Mouse (Mus musculus): ENCODE data around the gene Gm21860. TPM values are rescaled to one million over a fixed set of nuclear protein-coding genes. Genes with fewer than 3 reads are reported as not detected.
"Not testable (repeated sequence)": the region's sequence is repeated elsewhere in the genome, so short reads cannot be mapped to it uniquely, and the experiment has no call there.

Gm21860 gene
- polyA plus RNA-seq, 1 experiment from 2014 or later, result not detected

- not testable (repeated sequence) for H3K9ac ChIP-seq (ENCODE audit: low read depth, low read length); H3K27me3 ChIP-seq (ENCODE audit: control insufficient read depth, insufficient read depth, low read length); H3K4me1 ChIP-seq (ENCODE audit: control insufficient read depth, insufficient read depth, low read length); H3K4me2 ChIP-seq; H3K4me3 ChIP-seq (ENCODE audit: low read depth, low read length); H3K27ac ChIP-seq (ENCODE audit: low read depth, low read length)
- peaks cover 46% of the 10 kb centered on the region for H3K36me3 ChIP-seq (ENCODE audit: control insufficient read depth, insufficient read depth, low read length)
- WGBS (ENCODE audit: insufficient replicate concordance), result 77% methylated on average over 38 of the region's 38 CpGs
- peak; percentile 59 for ATAC-seq (replicated peaks; ENCODE audit: insufficient number of reproducible peaks, low FRiP score, low TSS enrichment)
- peaks cover 50% of the 10 kb centered on the region for H3K9me3 ChIP-seq (replicated peaks; ENCODE audit: control insufficient read depth, low read length)
These were observed 13.6 kb downstream of the Gm21860 start for GRCm38 (mm10) chrY:90741006-90741405.

DNA sequence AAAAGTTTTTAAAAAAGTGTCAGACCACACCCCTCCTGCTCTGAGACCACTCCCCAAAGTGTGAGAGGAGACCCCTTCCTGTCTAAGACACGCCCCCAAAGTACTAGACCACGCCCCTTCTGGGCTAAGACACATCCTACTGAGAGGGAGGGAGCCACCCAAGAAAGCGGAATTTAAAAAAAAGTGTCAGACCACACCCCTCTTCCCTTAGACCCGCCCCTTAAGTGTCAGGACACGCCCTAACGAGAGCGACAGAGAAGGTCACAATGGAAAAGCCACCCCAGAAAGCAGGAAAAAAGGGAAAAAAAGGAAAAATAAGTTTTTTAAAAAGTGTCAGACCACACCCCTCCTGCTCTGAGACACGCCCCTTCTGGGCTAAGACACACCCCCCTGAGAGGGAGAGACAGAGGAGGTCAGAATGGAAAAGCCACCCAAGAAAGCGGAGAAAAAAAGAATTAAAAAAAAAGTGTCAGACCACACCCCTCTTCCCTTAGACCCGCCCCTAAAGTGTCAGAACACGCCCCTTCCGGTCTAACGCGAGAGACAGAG is 14.5 kb downstream of the Gm21860 start:
- Histone ChIP-seq H3K9ac (ENCODE audit: low read depth, low read length) (no peak overlapping the region), H3K9me3 (replicated peaks; ENCODE audit: control insufficient read depth, low read length) (peaks cover 48% of the 10 kb centered on the region), H3K27me3 (ENCODE audit: control insufficient read depth, insufficient read depth, low read length) (no peaks in the 10 kb centered on the region), H3K36me3 (ENCODE audit: control insufficient read depth, insufficient read depth, low read length) (peaks cover 41% of the 10 kb centered on the region), H3K4me1 (ENCODE audit: control insufficient read depth, insufficient read depth, low read length) (no peaks in the 10 kb centered on the region), H3K4me3 (ENCODE audit: low read depth, low read length) (no peak overlapping the region), H3K27ac (ENCODE audit: low read depth, low read length) (no peak overlapping the region), H3K4me2 (no peak overlapping the region)
- WGBS (ENCODE audit: insufficient replicate concordance), result 43% methylated on average over 14 of the region's 14 CpGs
- ATAC-seq (replicated peaks; ENCODE audit: insufficient number of reproducible peaks, low FRiP score, low TSS enrichment), result peak; percentile 15

DNA sequence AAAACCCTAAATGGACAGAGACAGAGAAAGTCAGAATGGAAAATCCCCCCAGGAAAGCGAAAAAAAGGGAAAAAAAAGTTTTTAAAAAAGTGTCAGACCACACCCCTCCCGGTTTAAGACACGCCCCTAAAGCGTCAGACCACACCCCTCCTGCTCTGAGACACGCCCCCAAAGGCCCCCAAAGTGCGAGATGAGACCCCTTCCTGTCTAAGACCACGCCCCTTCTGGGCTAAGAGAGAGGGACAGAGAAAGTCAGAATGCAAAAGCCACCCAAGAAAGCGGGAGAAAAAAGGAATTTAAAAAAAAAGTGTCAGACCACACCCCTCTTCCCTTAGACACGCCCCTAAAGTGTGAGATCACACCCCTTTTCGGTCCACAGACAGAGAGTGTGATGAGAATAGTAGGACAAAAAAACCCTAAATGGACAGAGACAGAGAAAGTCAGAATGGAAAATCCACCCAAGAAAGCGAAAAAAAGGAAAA is 15.0 kb downstream of the Gm21860 start:
- WGBS (ENCODE audit: insufficient replicate concordance), result 51% methylated on average over 11 of the region's 11 CpGs
- Histone ChIP-seq H3K9me3 (replicated peaks; ENCODE audit: control insufficient read depth, low read length) (peaks cover 48% of the 10 kb centered on the region), H3K36me3 (ENCODE audit: control insufficient read depth, insufficient read depth, low read length) (peaks cover 39% of the 10 kb centered on the region)
- not testable (repeated sequence) for H3K4me1 ChIP-seq (ENCODE audit: control insufficient read depth, insufficient read depth, low read length); H3K27ac ChIP-seq (ENCODE audit: low read depth, low read length); H3K9ac ChIP-seq (ENCODE audit: low read depth, low read length); H3K4me2 ChIP-seq; H3K4me3 ChIP-seq (ENCODE audit: low read depth, low read length); H3K27me3 ChIP-seq (ENCODE audit: control insufficient read depth, insufficient read depth, low read length)
- ATAC-seq (replicated peaks; ENCODE audit: insufficient number of reproducible peaks, low FRiP score, low TSS enrichment), result peak; percentile 6; the same call in 1 of the 2 replicates

- 71% methylated on average over 28 of the region's 28 CpGs for WGBS (ENCODE audit: insufficient replicate concordance)
- Histone ChIP-seq H3K36me3 (ENCODE audit: control insufficient read depth, insufficient read depth, low read length) (peaks cover 37% of the 10 kb centered on the region), H3K9me3 (replicated peaks; ENCODE audit: control insufficient read depth, low read length) (peaks cover 46% of the 10 kb centered on the region)
- not testable (repeated sequence) for H3K27me3 ChIP-seq (ENCODE audit: control insufficient read depth, insufficient read depth, low read length); H3K4me2 ChIP-seq; H3K4me1 ChIP-seq (ENCODE audit: control insufficient read depth, insufficient read depth, low read length); H3K4me3 ChIP-seq (ENCODE audit: low read depth, low read length); H3K27ac ChIP-seq (ENCODE audit: low read depth, low read length); H3K9ac ChIP-seq (ENCODE audit: low read depth, low read length)
- ATAC-seq (replicated peaks; ENCODE audit: insufficient number of reproducible peaks, low FRiP score, low TSS enrichment), result peak; percentile 37
These were observed 15.6 kb downstream of the Gm21860 start for GRCm38 (mm10) chrY:90738841-90739530.

GRCm38 (mm10) chrY:90738431-90738680 is 16.3 kb downstream of the Gm21860 start:
- no peak overlapping the region for H3K27ac ChIP-seq (ENCODE audit: low read depth, low read length)
- 95% methylated on average over 1 of the region's 1 CpGs for WGBS (ENCODE audit: insufficient replicate concordance)
- H3K4me3 ChIP-seq (ENCODE audit: low read depth, low read length), result no peak overlapping the region
- no peak overlapping the region for H3K9ac ChIP-seq (ENCODE audit: low read depth, low read length)
- H3K9me3 ChIP-seq (replicated peaks; ENCODE audit: control insufficient read depth, low read length), result peaks cover 46% of the 10 kb centered on the region
- ATAC-seq (replicated peaks; ENCODE audit: insufficient number of reproducible peaks, low FRiP score, low TSS enrichment), result no peak
- no peaks in the 10 kb centered on the region for H3K27me3 ChIP-seq (ENCODE audit: control insufficient read depth, insufficient read depth, low read length)
- H3K4me1 ChIP-seq (ENCODE audit: control insufficient read depth, insufficient read depth, low read length), result no peaks in the 10 kb centered on the region
- no peak overlapping the region for H3K4me2 ChIP-seq
- peaks cover 37% of the 10 kb centered on the region for H3K36me3 ChIP-seq (ENCODE audit: control insufficient read depth, insufficient read depth, low read length)

GRCm38 (mm10) chrY:90737606-90738430 is 16.8 kb downstream of the Gm21860 start:
- no peak for ATAC-seq (replicated peaks; ENCODE audit: insufficient number of reproducible peaks, low FRiP score, low TSS enrichment)

DNA sequence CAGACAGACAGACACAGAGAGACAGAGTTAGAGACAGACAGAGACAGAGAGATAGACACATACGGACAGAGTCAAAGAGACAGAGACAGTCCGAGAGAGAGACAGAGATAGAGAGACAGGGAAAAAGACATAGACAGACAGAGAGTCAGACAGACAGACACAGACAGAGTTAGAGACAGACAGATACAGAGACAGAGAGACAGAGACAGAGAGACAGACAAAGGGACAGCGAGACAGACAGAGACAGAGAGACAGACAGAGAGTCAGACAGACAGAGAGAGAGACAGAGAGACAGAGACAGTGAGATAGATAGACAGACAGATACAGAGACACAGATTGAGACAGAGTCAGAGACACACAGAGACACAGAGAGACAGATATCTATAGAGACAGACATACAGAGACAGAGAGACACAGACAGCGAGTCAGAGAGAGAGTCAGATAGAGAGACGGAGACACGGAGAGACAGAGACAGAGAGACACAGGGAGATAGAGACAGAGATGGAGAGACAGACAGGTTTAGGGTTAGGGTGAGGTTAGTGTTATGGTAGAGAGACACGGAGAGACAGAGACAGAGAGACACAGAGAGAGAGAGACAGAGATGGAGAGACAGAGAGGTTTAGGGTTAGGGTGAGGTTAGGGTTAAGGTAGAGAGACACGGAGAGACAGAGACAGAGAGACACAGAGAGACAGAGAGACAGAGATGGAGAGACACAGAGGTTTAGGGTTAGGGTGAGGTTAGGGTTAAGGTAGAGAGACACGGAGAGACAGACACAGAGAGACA is 18.2 kb downstream of the Gm21860 start:
- H3K4me1 ChIP-seq (ENCODE audit: control insufficient read depth, insufficient read depth, low read length); H3K4me2 ChIP-seq; H3K4me3 ChIP-seq (ENCODE audit: low read depth, low read length); H3K9ac ChIP-seq (ENCODE audit: low read depth, low read length); H3K27ac ChIP-seq (ENCODE audit: low read depth, low read length); H3K27me3 ChIP-seq (ENCODE audit: control insufficient read depth, insufficient read depth, low read length); ATAC-seq (replicated peaks; ENCODE audit: insufficient number of reproducible peaks, low FRiP score, low TSS enrichment): not testable (repeated sequence)
- Histone ChIP-seq H3K9me3 (replicated peaks; ENCODE audit: control insufficient read depth, low read length) (peaks cover 36% of the 10 kb centered on the region), H3K36me3 (ENCODE audit: control insufficient read depth, insufficient read depth, low read length) (peaks cover 24% of the 10 kb centered on the region)
- 70% methylated on average over 6 of the region's 9 CpGs for WGBS (ENCODE audit: insufficient replicate concordance)

More at GRCm38 (mm10) chrY:90737606-90738430, 16.8 kb downstream of the Gm21860 start:
- Histone ChIP-seq H3K4me2 (no peak overlapping the region), H3K9me3 (replicated peaks; ENCODE audit: control insufficient read depth, low read length) (peaks cover 46% of the 10 kb centered on the region), H3K27me3 (ENCODE audit: control insufficient read depth, insufficient read depth, low read length) (no peaks in the 10 kb centered on the region), H3K27ac (ENCODE audit: low read depth, low read length) (no peak overlapping the region), H3K9ac (ENCODE audit: low read depth, low read length) (no peak overlapping the region), H3K36me3 (ENCODE audit: control insufficient read depth, insufficient read depth, low read length) (peaks cover 37% of the 10 kb centered on the region), H3K4me1 (ENCODE audit: control insufficient read depth, insufficient read depth, low read length) (no peaks in the 10 kb centered on the region), H3K4me3 (ENCODE audit: low read depth, low read length) (no peak overlapping the region)
- WGBS (ENCODE audit: insufficient replicate concordance), result 50% methylated on average over 4 of the region's 7 CpGs

- not testable (repeated sequence) for H3K4me2 ChIP-seq; H3K4me3 ChIP-seq (ENCODE audit: low read depth, low read length); H3K4me1 ChIP-seq (ENCODE audit: control insufficient read depth, insufficient read depth, low read length); H3K27me3 ChIP-seq (ENCODE audit: control insufficient read depth, insufficient read depth, low read length); H3K27ac ChIP-seq (ENCODE audit: low read depth, low read length); H3K9ac ChIP-seq (ENCODE audit: low read depth, low read length); ATAC-seq (replicated peaks; ENCODE audit: insufficient number of reproducible peaks, low FRiP score, low TSS enrichment)
- peaks cover 19% of the 10 kb centered on the region for H3K36me3 ChIP-seq (ENCODE audit: control insufficient read depth, insufficient read depth, low read length)
- 63% methylated on average over 5 of the region's 5 CpGs for WGBS (ENCODE audit: insufficient replicate concordance)
- H3K9me3 ChIP-seq (replicated peaks; ENCODE audit: control insufficient read depth, low read length), result peaks cover 31% of the 10 kb centered on the region
These were observed 19.3 kb downstream of the Gm21860 start for GRCm38 (mm10) chrY:90735181-90735895.
